Mouse (Mus musculus) liver, embryonic 14.5 days (tissue): Measurements from ENCODE around the gene Dedd2. TPM values are rescaled to one million over a fixed set of nuclear protein-coding genes. Genes with fewer than 3 reads are reported as not detected.

Experiments used
- ATAC-seq: fragments of 200-750 bp; cut with Nextera tagmentation; 2 replicates; pipeline ENCODE4 v1.8.0; 2017; ENCODE audit warnings: moderate number of reproducible peaks, mild to moderate bottlenecking, moderate library complexity; ENCODE audit not compliant: insufficient read depth
- DNase-seq, 3 experiments: peaks; one replicate each; pipeline ENCODE4 v3.0.0-alpha.2; 2012 to 2013; ENCODE audit warnings: low read depth in 3 of 3, low spot score in 3 of 3
- H3K27ac ChIP-seq: fragments of 300-500 bp; sonication (generic); 2 replicates; pipeline ENCODE4 v1.5.1; 2014; ENCODE audit warnings: moderate library complexity, mild to moderate bottlenecking, control low read depth, inconsistent platforms
- H3K27me3 ChIP-seq: fragments of 300-500 bp; sonication (generic); 2 replicates; pipeline ENCODE4 v1.6.1; 2014; ENCODE audit warnings: mild to moderate bottlenecking, low read length, moderate library complexity; ENCODE audit not compliant: control insufficient read depth, insufficient read depth
- H3K36me3 ChIP-seq: fragments of 300-500 bp; sonication (generic); replicated peaks from 2 replicates; pipeline ENCODE4 v1.6.1; 2014; ENCODE audit warnings: low read depth; ENCODE audit not compliant: control insufficient read depth, insufficient read depth
- H3K4me1 ChIP-seq, 2 experiments: fragments of 200-500 bp in 1 of 2; fragments of 300-500 bp in 1 of 2; sonication (generic) in 1 of 2; replicated peaks; 2 replicates each; pipeline ENCODE4 v1.6.1; 2012 to 2014; ENCODE audit warnings: antibody characterized with exemption in 1 of 2, inconsistent platforms in 1 of 2, low read length in 1 of 2; ENCODE audit not compliant: control insufficient read depth in 2 of 2, insufficient read depth in 2 of 2
- H3K4me2 ChIP-seq: fragments of 300-500 bp; sonication (generic); 2 replicates; pipeline ENCODE4 v1.6.1; 2014; ENCODE audit warnings: low read depth, mild to moderate bottlenecking, control low read depth, moderate library complexity
- H3K4me3 ChIP-seq, 2 experiments: fragments of 200-500 bp in 1 of 2; fragments of 300-500 bp in 1 of 2; sonication (generic) in 1 of 2; 2 replicates each; pipeline ENCODE4 v1.5.1; 2012 to 2014; ENCODE audit warnings: low read depth in 2 of 2, low read length in 2 of 2, mild to moderate bottlenecking in 2 of 2, control low read depth in 1 of 2, inconsistent platforms in 1 of 2, moderate library complexity in 1 of 2; ENCODE audit not compliant: insufficient read depth in 1 of 2
- H3K9ac ChIP-seq: fragments of 300-500 bp; sonication (generic); replicated peaks from 2 replicates; pipeline ENCODE4 v1.6.1; 2014; ENCODE audit warnings: mild to moderate bottlenecking, control low read depth, moderate library complexity
- H3K9me3 ChIP-seq: fragments of 300-500 bp; sonication (generic); 2 replicates; pipeline ENCODE4 v1.6.1; 2016; ENCODE audit warnings: low read length, mixed read lengths; ENCODE audit not compliant: control insufficient read depth
- CTCF ChIP-seq: IDR thresholded peaks from 2 replicates; pipeline ENCODE4 v1.5.1; 2016; ENCODE audit warnings: antibody characterized with exemption, low read depth, control low read depth
- EP300 ChIP-seq: IDR thresholded peaks from 2 replicates; pipeline ENCODE4 v1.6.1; 2016; ENCODE audit warnings: antibody characterized with exemption, low read depth
- WGBS: fragments of 180-500 bp; shearing (Covaris S2); extraction: QIAGEN DNeasy Blood & Tissue Kit; methylation state at CpG from one replicate; pipeline ENCODE4 v1.1.7; 2014; ENCODE audit not compliant: insufficient replicate concordance; 5-methylcytosine and 5-hydroxymethylcytosine counted together
- polyA plus RNA-seq, 2 experiments: library from polyadenylated mRNA; depleted of rRNA in 1 of 2; stranded (reverse) in 1 of 2; unstranded in 1 of 2; fragments of >200 nt; fragmentation: Nextera tagmentation in 1 of 2; extraction: Ambion mirVana in 1 of 2; gene quantifications; 2 replicates each; pipeline versions ENCODE4 v1.2.1 to v1.2.3; 2012 to 2014

Gene Dedd2
- polyA plus RNA-seq, 2 experiments: 20.8 to 26.9 TPM

GRCm38 (mm10) chr7:25219416-25219750 is 1.0 kb downstream of the Dedd2 start:
- Histone ChIP-seq H3K4me3 (peak overlapping the region; percentile 87 to 99), H3K4me2 (peak overlapping the region; percentile 86), H3K27ac (peak overlapping the region; percentile 98), H3K9me3 (no peaks in the 10 kb centered on the region), H3K27me3 (no peaks in the 10 kb centered on the region), H3K36me3 (peaks cover 53% of the 10 kb centered on the region), H3K4me1 (peaks cover 35% of the 10 kb centered on the region in 2 experiments), H3K9ac (peak overlapping the region; percentile 99)
- TF ChIP-seq EP300 (0 out of 2 replicates have a peak, but pooled peaks have one; percentile 12), CTCF (no peak)
- no peak for ATAC-seq
- no peak for DNase-seq
- WGBS: under 1% methylated on average over 16 of the region's 16 CpGs

GRCm38 (mm10) chr7:25218705-25219415 is 1.6 kb downstream of the Dedd2 start:
- TF ChIP-seq EP300: no peak
- TF ChIP-seq CTCF: peak; percentile 36
- Histone ChIP-seq H3K36me3 (peaks cover 53% of the 10 kb centered on the region), H3K27ac (peak overlapping the region; percentile 98), H3K27me3 (no peaks in the 10 kb centered on the region), H3K4me2 (peak overlapping the region; percentile 86), H3K4me3 (peak overlapping the region; percentile 87 to 99), H3K9ac (peak overlapping the region; percentile 99), H3K9me3 (no peaks in the 10 kb centered on the region), H3K4me1 (peaks cover 35% of the 10 kb centered on the region in 2 experiments)
- under 1% methylated on average over 53 of the region's 53 CpGs for WGBS
- peak; percentile 25; the same call in 1 of the 2 replicates for ATAC-seq
- DNase-seq: no peak

GRCm38 (mm10) chr7:25217653-25218395 is 2.6 kb downstream of the Dedd2 start:
- peak; percentile 16; the same call in 1 of the 2 replicates for TF ChIP-seq CTCF
- no peak for TF ChIP-seq EP300
- no peaks in the 10 kb centered on the region for H3K27me3 ChIP-seq
- peaks cover 30 to 32% of the 10 kb centered on the region in 2 experiments for H3K4me1 ChIP-seq
- H3K36me3 ChIP-seq: peaks cover 55% of the 10 kb centered on the region
- H3K27ac ChIP-seq: peak overlapping the region; percentile 98
- H3K9ac ChIP-seq: peak overlapping the region; percentile 99
- WGBS: 58% methylated on average over 12 of the region's 12 CpGs
- H3K4me2 ChIP-seq: peak overlapping the region; percentile 86
- H3K4me3 ChIP-seq: peak overlapping the region; percentile 87 to 99
- DNase-seq (no peak), ATAC-seq (no peak)
- H3K9me3 ChIP-seq: no peaks in the 10 kb centered on the region

GRCm38 (mm10) chr7:25214172-25214571 is 6.2 kb downstream of the Dedd2 start:
- Histone ChIP-seq H3K9ac (0 out of 2 replicates have a peak overlapping the region, but pooled peaks have one; percentile 13), H3K9me3 (no peaks in the 10 kb centered on the region), H3K27me3 (no peaks in the 10 kb centered on the region), H3K36me3 (peaks cover 84% of the 10 kb centered on the region), H3K27ac (no peak overlapping the region), H3K4me3 (no peak overlapping the region), H3K4me2 (no peak overlapping the region), H3K4me1 (peaks cover 20 to 29% of the 10 kb centered on the region in 2 experiments)
- ATAC-seq (no peak), DNase-seq (no peak)
- 93% methylated on average over 2 of the region's 2 CpGs for WGBS
- TF ChIP-seq CTCF (no peak), EP300 (no peak)

GRCm38 (mm10) chr7:25213099-25213498 is 7.3 kb downstream of the Dedd2 start:
- 21% methylated on average over 3 of the region's 3 CpGs for WGBS
- Histone ChIP-seq H3K4me1 (peaks cover 26 to 37% of the 10 kb centered on the region in 2 experiments), H3K9me3 (no peaks in the 10 kb centered on the region), H3K36me3 (peaks cover 91% of the 10 kb centered on the region), H3K9ac (no peak overlapping the region; the same call in 1 of the 2 replicates), H3K4me2 (no peak overlapping the region), H3K4me3 (no peak overlapping the region), H3K27me3 (no peaks in the 10 kb centered on the region), H3K27ac (no peak overlapping the region)
- no peak for DNase-seq
- no peak for TF ChIP-seq CTCF
- no peak for TF ChIP-seq EP300
- ATAC-seq: no peak
